Mouse (Mus musculus) right cerebral cortex, postnatal 4 days (tissue): Measurements from ENCODE around the gene Igf1r.

ENCODE experiments used
- DNase-seq: peaks from one replicate; pipeline ENCODE4 v3.0.0-alpha.2; 2022

The Igf1r gene

DNA sequence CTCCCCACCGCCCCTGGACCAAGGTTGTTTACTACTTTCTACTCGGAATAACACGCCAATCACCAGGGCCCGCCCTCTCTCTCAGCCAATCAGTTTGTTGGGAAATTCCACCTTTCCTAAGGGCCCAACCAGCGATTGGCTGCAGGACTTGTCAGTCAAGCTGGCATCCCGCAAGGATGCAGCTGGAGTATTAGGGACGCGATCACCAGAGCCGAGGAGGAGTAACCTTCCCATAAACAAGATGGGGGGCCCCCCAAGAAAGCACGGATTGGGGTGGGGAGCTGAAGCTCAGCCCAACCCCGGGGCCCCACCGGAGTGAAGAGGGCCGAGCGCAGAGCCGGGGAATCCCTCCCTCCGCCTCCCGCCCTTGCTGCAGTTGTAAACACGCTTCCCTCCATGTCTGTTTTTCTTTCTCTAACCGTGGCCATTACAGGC is 176.5 kb downstream of the Igf1r start:
- peak; percentile 99 for DNase-seq

DNA sequence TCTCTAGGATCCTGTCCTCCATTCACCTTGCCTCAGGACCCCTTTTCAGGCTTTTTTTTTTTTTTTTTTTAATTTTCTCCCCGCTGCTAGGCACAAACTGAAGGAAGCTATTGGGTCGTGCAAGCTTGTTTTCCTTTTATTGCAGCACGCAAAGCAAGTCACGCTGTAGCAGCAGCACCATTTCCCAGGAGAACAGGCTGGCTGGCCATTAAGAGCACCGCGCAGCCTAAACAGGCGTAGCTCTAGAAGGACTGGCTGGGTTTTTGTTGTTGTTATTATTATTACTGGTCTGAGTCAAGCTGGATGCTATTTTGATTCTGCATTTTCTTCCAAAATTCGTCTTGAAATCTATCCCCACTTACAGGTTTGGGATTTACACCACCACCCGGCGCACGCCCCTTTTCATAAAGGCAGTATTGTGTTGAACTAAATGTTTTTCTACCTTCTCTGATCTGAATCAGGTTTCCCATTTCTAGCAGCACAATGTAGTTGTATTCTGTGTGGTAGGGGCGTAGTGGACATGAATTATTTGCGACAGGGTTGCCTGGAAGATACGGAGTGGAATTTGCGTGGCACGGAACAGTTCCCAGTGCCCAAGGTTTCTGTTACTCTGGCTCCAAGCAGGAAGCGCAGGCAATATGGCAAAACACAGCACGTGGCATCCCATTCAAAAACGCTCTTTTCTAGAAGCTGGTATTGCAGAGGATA is 177.1 kb downstream of the Igf1r start:
- DNase-seq = peak; percentile 90

DNA sequence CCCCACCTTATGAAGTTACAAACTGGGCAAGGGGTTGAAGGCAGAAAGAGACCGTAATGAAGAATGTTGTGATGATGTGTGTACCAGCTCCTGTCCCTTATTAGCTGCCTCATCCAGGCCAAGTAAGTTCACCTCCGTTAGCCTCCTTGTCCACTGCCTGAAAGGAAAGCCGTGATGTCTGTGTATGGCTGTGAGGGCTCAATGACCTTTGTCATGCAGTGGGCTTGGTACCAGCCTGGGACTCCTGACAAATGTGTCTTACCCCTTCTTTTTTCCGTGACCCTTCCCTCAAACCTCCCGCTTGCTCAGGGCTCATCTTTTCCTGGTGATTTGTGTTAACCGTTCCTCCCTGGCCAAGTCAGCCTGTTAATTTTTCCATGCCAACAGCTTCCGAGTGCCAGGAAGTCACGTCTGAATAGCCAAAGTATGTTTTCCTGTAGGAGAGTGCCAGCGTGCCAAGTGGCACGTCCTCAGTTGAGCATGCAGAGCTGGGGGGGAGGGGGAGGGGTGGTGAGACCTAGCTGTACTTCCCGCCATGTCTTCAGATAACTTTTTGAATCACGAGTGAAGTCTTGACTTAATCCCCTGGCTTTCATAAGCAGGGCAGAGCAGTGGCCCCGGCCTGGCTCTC is 178.4 kb downstream of the Igf1r start:
- DNase-seq = no peak

DNA sequence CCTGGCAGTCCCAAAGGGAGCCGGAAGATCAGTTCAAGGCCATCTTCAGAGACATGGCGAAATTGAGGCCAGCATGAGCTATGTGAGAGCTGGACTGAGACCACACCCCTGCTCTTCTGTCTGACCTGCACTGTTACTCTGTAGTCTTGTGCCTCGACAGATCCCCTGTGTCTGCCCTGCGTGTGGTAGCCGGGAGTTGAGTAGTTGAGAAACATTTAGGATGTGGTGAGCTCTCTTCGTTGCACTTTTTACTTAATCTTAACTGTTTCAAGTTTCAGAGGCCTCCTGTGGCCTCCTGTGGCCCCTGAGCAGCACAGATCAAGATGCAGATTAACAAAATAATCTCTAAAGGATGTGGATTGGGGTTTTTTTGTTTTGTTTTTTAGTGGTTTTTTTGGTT is 181.1 kb downstream of the Igf1r start:
- no peak for DNase-seq

DNA sequence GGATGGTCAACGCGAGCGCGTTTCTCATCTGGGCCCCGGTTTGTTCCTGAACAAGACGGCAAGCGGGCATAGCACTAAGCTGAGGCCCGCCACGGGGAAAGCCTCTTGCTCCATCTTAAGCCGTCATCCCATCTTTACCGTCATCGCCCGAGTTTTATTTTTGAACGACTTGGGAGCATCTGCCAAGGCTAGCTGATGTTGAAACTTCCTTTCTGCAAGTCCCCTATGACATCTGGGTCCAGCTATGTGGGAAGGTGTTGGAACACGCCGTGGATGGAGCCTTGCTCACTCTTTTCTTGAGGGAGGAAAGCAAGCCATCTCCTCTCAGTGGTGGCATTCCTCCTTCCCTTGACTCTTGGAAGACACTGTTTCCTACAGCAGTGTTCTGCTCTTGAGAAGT is 182.3 kb downstream of the Igf1r start:
- no peak for DNase-seq

DNA sequence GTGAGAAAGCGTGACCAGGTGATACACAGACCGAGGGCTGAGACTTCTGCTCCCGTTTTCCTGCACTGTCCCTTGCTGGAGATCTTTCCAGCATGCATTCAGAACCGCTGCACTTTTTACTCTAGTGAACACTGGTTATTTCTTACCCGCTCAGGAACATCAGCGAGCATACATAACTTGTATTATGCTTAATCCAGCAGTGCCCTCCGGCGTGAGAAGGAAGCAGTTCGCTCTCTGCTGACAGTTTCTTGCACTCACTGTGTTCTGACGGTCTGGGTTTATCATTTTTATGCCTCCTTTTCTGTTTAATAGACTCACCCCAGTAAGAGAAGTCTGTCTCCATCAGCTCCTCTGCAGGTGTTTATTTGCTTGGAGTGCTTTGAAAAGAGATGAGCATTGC is 183.4 kb downstream of the Igf1r start:
- no peak for DNase-seq

DNA sequence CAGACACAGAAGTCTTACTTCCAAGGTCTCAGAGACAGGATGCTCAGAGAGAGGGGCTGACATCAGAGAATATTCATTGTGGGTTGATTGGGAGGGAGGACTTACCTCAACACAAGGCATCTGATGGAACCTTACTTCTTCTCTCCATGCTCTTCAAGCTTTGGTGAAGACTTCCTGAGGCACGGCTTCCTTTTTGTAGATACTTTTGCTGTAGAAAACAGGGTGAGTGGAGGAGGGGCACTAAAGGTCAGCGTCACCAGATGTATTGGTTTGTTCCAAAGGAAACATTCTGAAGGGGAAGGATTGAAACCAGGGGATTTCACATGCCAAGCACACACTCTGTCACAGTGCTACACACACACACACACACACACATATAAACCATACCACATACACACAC is 186.8 kb downstream of the Igf1r start:
- no peak for DNase-seq

DNA sequence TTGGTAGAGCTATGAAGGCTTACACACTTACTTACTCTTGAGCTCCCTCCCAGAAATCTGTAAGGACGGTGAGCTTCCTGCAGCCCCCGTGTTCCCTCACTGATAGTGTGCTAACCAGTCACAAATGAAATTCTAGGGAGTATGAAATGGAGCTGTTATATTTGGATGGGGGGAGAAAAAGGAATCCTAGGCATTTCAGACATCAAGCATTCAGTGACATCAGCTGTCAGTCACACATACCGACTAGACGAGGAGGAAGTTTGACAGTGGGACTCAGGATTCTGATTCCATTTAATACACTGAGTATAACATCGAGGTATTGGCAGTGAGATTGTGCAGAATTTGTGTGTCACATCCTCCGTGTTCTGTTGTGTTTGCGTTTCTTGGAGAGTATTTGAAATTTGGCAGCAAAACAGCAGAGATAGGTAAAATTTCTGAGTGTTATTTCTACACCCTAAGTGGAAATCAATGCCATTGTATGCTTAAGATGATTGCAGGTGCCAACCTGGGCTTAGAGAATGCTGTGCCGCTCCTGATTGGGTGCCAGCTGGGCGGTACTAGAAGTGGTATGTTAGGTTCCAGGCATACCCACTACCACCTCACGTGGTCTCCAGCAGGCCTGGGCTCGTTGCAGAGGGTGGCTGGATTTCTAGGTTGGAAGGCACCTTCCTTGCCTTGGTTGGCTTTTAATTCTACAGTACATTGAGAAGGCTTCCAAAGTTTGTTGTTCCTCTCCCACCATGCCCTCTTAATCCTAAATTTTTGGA is 187.6 kb downstream of the Igf1r start:
- no peak for DNase-seq

DNA sequence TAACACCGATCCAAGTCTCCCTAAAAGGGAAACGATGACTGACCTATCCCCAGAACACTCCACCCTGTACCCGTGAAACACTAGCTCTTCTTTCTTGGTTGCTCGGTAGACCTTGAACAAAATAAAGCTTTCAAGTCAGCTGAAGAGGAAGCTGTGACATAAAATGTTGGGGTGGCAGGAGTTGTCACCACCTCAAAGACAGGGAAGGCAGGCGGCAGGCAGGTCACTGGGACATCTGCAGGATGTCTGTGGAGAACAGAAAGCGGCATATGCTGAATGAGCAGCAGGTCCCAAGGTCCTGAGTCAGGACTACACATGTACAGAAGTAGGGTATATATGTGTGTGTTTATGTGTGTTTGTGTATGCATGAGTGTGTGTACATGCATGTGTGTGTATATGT is 191.6 kb downstream of the Igf1r start:
- no peak for DNase-seq

DNA sequence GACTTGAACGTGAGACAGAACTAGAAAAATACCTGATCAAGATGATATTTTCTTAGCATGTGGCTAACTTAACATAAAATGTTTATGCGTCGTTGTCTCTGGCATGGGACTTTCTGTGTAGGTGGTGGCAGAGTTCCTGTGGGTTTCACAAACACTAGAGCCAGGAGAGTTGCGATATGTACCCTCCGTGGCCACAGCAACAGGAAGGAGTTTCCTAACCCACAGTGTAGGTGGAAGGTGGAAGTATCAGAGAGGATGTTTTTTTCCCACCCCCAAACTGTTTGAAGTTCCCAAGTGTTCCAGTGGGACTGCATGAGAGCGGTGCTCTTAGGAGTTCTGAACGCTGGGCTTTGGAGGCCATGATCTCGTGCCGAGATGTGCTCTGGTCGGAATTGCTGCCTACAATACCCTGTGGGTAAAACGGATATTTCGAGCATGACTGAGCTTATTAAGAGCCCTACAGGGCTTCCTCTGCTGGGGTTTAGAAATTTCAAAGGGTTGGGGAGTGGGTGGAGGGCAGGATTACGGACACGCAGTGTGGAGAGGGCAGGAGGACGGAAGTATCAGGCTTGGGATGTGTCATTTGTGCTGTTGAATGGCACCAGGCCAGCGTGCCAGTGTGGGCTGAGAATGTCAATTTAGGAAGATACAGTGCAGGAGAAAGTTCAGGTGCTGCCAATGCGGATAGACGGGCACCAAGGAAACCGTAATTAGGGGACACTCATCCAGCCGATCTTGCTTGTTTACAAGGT is 195.8 kb downstream of the Igf1r start:
- DNase-seq = no peak

DNA sequence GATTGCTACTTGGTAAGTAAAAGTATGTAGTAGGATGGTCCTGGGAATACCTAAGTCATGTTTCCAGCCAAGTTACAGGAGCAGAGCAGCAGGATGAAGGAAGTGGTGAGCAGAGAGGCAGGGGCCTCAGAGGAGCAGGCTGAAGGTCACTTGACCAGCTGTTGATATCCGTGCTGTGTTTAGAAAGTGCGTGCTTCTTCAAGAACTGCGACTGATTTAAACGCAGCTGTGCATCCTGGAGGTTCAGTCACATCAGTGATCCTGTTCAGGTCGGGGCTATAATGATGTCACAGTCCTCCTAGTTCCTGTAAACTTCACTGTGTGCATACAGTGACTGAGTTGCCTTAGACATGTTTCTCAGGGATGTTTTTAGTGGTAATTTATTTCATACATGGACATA is 199.3 kb downstream of the Igf1r start:
- DNase-seq = no peak

DNA sequence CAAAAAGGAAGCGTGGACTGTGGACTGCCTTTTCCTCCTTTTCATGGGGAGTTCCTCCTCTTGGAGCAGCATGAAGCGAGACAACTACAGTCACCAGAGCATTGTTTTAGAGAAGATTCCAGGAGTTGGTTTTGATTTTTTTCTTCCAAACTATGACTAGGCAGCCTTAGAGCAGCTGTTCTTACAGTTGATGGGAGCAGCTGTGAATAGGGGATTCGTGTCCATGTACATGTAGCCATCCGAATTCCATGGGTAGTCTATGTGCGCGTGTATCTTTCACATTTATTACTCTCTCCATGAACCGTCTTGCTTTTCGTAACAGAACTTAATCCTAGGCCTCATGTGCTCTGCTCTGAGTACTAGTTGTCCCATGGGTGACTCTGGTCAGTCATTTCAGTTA is 199.8 kb downstream of the Igf1r start:
- DNase-seq = no peak

DNA sequence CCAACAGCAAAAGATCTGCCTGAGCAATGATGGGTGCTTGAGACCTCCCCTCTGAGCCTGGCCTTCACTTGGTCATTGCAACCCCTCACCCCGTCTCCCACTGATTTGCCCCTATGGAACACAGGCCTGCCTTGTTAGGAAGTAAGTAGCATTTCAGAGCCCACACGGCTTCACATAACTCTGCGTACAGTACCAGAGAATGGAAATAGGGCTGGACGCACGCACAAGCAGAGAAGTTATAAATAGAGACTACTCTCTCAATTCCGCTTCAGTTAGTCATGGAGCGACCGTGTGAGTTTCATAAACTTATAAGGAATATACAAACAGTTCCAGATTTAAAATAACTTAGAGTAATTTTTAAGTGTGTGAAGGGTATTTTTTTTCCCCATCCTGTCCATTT is 200.6 kb downstream of the Igf1r start:
- DNase-seq = no peak

DNA sequence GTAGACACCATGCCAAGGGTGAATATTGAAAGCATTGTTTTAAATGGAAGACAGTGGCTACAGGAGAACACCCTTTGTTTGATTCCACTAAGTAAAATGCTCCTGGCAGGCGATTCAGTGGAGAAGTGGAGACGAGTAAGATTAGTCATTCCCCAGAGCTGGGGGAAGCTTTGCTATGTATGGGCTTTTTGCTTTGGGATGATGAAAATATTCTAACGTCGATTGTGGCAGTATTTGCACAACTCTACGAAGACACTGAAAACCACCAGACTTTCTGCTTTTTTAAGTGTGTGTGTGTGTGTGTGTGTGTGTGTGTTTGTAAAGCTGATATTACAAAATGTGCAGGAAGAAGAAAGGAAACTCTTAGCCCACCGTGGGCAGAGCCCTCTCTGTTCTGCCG is 202.0 kb downstream of the Igf1r start:
- no peak for DNase-seq

DNA sequence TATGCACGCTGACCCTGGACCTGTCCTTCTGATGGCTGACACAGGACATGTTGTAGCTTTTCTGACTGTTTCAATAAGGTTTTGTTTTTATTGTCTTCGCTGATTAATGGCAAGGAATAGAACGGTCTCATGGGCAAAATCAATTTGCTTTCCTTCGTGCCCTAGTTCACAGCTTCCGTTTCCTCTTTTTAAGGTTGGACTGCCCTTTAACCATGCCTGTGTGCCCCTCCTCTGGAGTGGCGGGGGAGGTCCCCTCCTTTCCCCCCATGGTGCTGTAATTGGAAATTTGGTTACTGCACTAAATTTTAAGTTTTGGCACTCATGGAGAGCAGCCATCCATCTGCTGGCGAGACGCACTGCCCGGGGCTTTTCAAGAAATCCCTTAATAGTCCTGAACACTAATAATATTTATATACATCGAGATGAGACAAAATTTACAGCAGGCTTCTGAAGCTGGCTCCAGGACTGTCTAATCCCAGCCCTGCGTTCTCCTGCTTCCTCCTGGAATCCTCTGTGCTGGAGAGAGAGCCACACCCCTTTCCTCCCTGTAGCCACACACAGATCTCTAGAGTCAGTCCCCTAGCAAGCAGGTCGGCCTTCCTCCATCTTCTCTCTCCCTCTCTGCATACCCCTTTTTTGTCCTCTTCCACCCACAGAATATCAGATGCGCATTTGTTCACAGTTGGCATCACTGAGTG is 207.6 kb downstream of the Igf1r start:
- no peak for DNase-seq

DNA sequence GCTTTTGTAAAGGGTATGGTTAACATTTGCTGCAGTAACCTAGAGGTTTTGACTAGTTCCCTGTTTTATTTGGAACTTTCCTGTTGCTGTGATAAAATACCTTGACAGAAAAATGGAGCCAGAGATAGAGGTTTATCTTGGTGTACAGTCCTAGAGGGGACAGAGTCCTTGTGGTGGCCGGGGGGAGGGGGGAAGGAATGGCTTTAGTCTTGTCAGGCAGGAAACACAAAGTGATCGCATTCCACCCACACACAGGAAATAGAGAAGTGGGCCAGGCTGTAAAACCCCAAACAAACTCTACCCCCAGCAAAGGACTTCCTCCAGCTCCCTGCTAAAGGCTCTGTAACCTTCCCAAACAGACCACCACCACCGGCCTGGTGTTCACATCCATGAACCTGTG is 211.4 kb downstream of the Igf1r start:
- DNase-seq = no peak

DNA sequence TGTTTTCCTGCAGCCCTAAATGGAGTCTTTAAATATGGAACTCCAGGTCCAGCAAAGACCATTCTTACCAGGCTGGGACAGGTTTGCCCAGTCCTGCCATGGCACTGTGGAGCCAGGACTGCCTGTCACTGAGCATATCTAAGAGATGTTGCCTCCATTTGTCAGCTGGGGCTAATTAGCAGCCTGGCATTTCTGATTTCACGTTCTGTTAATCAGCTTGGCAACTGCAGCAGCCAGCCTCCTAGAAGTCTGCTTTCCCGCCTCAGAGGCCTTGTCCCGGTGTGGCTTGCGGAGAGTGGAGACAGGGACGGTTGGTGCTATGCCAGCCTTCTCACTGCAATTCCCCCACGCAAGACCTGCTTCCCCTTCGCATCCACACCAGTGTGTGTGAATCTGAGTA is 220.1 kb downstream of the Igf1r start:
- no peak for DNase-seq

DNA sequence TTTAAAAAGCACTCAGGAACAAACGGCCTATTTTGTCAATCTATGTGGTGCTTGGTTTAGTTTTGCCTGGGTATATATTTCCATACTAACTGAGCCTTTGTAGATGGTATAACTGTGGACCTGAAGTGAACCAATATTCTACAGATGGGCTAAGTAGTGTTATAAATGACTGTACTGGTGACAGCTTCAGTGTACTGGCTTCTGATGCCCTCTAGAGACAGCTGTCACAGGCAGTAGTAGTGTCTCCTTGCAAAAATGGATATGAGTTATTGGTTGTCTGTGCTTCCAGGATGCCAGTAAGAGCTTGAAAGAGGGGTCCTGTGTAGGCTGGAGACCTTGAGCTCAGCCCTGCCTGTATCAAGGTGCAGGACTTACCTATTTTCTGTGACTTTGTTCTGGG is 227.0 kb downstream of the Igf1r start:
- DNase-seq = no peak

DNA sequence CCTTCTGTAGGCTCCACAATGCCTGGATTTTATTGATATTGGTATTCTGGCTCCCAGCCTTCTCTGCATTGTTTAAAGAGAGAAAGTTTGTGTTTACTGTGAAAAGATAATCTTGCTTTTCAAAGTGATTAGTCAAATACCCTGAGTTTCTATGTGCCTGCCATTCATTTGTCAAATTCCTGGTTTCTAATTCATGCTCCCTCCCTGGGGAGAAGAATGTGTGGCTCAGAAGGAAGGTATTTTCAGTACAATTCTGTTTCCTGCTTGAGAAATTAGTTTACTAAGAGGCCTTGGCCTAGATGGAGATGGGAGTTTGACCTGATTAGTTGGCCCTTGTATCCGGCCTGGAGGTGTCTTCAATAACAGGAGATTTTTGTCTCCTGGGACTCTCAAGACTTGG is 228.5 kb downstream of the Igf1r start:
- no peak for DNase-seq

DNA sequence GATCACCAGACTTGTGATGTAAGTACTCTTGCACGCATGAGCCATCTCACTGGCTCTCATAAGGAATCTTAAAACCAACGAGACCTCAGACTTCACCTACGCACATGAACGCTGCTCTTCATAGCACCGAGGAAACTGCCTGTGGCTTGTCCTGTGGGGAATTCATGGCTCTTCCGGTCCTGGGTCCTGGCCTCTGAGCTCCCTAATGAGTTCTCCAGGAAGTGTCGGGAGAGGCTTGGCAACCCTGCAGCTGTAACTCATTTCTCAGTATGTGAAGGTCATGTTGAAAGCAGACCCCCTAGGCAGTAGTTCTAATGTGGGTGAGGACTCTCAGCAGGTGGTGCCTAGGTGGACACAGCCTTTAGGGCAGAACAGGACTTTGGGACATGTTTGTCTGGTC is 229.4 kb downstream of the Igf1r start:
- no peak for DNase-seq

DNA sequence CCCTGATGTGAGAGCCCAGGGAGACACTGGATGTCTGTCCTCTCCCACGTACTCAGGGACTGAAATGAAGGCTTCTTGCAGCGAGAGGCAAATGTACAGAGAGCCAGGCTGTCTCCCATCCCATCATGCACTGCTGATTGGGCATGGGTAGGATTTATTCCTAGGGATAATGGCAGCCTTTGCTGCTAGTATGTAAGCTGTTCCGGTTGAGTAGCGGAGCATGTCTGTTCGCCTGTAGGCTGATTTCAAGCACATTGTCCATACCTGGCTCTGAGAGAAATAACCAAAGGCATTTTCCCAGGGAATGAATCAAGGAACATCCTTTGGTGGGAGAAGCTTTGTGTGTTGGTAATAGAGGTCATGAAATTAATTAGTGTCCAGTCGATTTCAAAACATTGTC is 230.1 kb downstream of the Igf1r start:
- no peak for DNase-seq

DNA sequence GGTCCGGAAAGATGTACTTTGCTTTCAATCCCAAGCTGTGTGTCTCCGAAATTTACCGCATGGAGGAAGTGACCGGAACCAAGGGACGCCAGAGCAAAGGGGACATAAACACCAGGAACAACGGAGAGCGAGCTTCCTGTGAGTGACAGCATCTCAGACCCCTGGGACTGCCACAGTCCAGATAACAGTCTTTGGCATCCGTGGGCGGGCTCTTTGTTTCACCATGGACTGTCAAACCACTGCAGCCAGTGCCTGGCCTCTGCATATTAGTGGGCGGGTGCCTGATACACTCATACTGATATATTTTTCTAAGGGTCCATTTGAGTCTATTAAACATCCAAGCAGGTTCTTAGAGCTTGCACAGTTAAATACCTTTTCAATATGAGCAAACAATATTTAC is 230.8 kb downstream of the Igf1r start:
- no peak for DNase-seq

DNA sequence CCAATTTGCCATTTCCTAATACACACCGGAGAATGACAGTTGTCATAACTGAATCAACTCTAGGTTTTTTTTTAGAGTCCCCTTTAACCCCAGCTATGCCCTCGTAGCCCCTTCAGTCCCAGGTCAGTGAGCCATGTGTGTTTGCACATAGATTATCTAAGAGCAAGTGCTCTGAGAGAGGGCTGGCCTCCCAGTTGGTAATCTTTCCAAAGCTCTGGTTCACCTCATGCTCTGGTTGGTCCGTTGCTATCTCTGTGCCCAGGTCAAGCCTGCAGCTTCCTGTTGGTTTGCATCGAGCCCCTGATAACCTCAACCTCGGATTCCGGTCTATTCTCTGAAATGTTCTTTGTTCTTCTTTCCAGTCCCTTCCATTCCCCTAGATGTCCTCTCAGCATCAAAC is 236.6 kb downstream of the Igf1r start:
- DNase-seq = no peak
